Mouse (Mus musculus) inflammation-experienced regulatory T-cells, adult 16 weeks (primary cell): Measurements from ENCODE around the gene Magea3. TPM values are rescaled to one million over a fixed set of nuclear protein-coding genes. Genes with fewer than 3 reads are reported as not detected.

Experiments
- polyA plus RNA-seq: library from polyadenylated mRNA; unstranded; fragments of 100-300 nt; shearing (Covaris generic); gene quantifications from one replicate; pipeline ENCODE4 v1.2.1, GENCODE M21; 2017

The Magea3 gene
- polyA plus RNA-seq = not detected

DNA sequence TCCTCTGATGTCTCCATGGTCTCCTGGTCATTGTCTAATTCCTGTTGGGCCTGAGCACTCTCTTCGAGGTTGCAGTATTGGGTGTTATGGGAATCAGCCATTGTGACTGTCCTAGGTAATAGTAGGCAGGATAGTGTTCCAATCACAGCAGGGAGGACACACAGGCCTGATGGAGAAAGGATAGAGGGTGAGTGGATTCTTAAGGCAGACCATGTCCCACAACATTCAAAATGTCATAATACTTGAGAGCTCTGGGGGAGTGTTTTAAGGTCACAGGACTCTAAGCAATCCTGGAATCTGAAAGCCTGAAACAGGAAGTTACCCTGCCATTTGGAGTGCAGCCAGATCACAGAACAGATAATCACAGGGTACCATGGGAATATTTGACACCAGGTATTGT lies at the start of gene Magea3:
Magea3 (minus strand) TSS at position 101 of the 400 bp plus-strand sequence.

DNA sequence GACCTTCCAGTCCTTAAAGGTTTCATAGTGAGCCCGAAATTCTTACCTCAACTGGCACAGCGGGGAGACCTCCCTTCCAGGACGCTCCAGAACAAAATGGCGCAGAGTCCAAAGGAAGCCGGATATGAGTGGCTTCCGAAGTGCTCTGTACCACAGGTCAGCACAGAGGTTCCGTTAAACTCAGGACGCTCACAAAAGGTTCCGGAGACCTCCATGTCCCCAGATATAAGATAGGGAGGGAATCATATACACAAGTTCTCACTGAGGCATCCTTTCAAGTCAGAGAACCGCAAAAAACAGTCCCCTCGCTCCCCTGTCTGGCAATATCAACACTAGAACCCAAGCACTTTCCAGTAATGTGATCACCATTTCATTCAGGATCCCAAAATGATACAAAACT lies 46.4 kb upstream of the Magea3 start, which contains the start of gene Magea8:
Magea8 (minus strand) TSS at position 101 of the 400 bp plus-strand sequence.

DNA sequence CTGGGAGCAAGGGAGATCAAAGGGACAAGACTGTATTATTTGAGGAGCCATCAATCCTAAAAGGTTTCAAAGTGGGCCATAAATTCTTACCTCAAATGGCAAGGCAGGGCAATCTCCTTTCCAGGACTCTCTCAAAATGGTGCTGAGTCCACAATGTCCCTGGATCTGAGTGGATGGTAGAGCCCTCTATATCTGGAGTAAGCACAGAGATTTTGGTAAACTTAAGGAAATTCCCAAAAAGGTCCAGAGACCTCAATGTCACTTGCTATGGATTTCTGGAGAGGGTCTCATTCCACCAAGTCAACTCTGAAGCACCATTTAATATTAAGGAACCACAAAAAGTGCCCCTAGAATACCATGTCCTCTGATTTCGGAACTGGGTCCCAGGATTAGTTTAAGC lies 13.4 kb downstream of the Magea3 start, which contains the start of gene Magea6:
Magea6 (minus strand) TSS at position 101 of the 400 bp plus-strand sequence.

Other genes starting within 250 kb of the Magea3 start
- not detected for gene Cldn34b1, start 59.2 kb downstream of the Magea3 start, polyA plus RNA-seq
- gene Magea6, start 13.5 kb downstream of the Magea3 start, polyA plus RNA-seq = not detected
- gene Magea8, start 46.3 kb upstream of the Magea3 start, polyA plus RNA-seq = not detected
- not detected for gene Magea5, start 113.6 kb upstream of the Magea3 start, polyA plus RNA-seq
- not detected for gene Magea1, start 140.3 kb upstream of the Magea3 start, polyA plus RNA-seq
- gene Magea2, start 144.2 kb upstream of the Magea3 start, polyA plus RNA-seq = not detected
- gene Cldn34b2, start 178.9 kb upstream of the Magea3 start, polyA plus RNA-seq = not detected